Mouse (Mus musculus) thymus, adult 2 months (tissue): ENCODE measurements around the gene Slc8b1. TPM values are rescaled to one million over a fixed set of nuclear protein-coding genes. Genes with fewer than 3 reads are reported as not detected.
A peak's percentile ranks its signal among the peaks of the same experiment; 100 is the strongest.

Source experiments
- DNase-seq: peaks from one replicate; pipeline ENCODE4 v3.0.0; 2021
- H3K27ac ChIP-seq: fragments of 200-500 bp; 2 replicates; pipeline ENCODE4 v1.5.1; 2012; ENCODE audit warnings: low read length, control low read depth; ENCODE audit not compliant: control insufficient read depth, insufficient read depth
- H3K27me3 ChIP-seq: fragments of 200-500 bp; 2 replicates; pipeline ENCODE4 v1.6.1; 2012; ENCODE audit warnings: mild to moderate bottlenecking, low read length, moderate library complexity, mixed read lengths; ENCODE audit not compliant: control insufficient read depth, insufficient read depth
- H3K36me3 ChIP-seq: fragments of 200-500 bp; 2 replicates; pipeline ENCODE4 v1.6.1; 2012; ENCODE audit warnings: mild to moderate bottlenecking, low read length, moderate library complexity; ENCODE audit not compliant: control insufficient read depth, insufficient read depth
- H3K4me1 ChIP-seq: fragments of 200-500 bp; replicated peaks from 2 replicates; pipeline ENCODE4 v1.6.1; 2012; ENCODE audit warnings: low read length; ENCODE audit not compliant: control insufficient read depth, insufficient read depth
- H3K4me3 ChIP-seq: fragments of 200-500 bp; 2 replicates; pipeline ENCODE4 v1.5.1; 2012; ENCODE audit warnings: mild to moderate bottlenecking, low read length, control low read depth, moderate library complexity; ENCODE audit not compliant: control insufficient read depth, insufficient read depth
- CTCF ChIP-seq: fragments of 200-500 bp; IDR thresholded peaks from 2 replicates; pipeline ENCODE4 v1.5.1; 2012; ENCODE audit warnings: mild to moderate bottlenecking, control low read depth, low read length, moderate library complexity, borderline replicate concordance; ENCODE audit not compliant: control insufficient read depth, poor library complexity, insufficient read depth; ENCODE audit errors: extremely low read depth
- POLR2A ChIP-seq: fragments of 200-500 bp; IDR thresholded peaks from 2 replicates; pipeline ENCODE4 v1.6.1; 2012; ENCODE audit warnings: mild to moderate bottlenecking, low read length, control low read depth, moderate library complexity; ENCODE audit not compliant: control insufficient read depth, poor library complexity, insufficient read depth; ENCODE audit errors: extremely low read depth
- WGBS: fragments of 180-500 bp; shearing (Covaris S2); methylation state at CpG from one replicate; pipeline ENCODE4 v1.1.7; 2018; 5-methylcytosine and 5-hydroxymethylcytosine counted together
- polyA plus RNA-seq: library from polyadenylated mRNA; depleted of rRNA; stranded (reverse); fragments of >200 nt; gene quantifications from 2 replicates; pipeline ENCODE4 v1.2.3, GENCODE M21; 2012

Slc8b1 gene
- polyA plus RNA-seq, 1 experiment = 29.1 TPM

GRCm38 (mm10) chr5:120568964-120569363 lies 58.0 kb downstream of the Slc8b1 start:
- no peak for TF ChIP-seq POLR2A
- no peak for TF ChIP-seq CTCF
- Histone ChIP-seq H3K4me1 (peaks cover 18% of the 10 kb centered on the region), H3K36me3 (no peaks in the 10 kb centered on the region), H3K27me3 (no peaks in the 10 kb centered on the region), H3K4me3 (no peak overlapping the region), H3K27ac (no peak overlapping the region)
- WGBS = 95% methylated on average over 4 of the region's 4 CpGs
- no peak for DNase-seq

GRCm38 (mm10) chr5:120569791-120570190 lies 58.8 kb downstream of the Slc8b1 start:
- no peak overlapping the region for H3K27ac ChIP-seq
- H3K36me3 ChIP-seq = no peaks in the 10 kb centered on the region
- 96% methylated on average over 3 of the region's 3 CpGs for WGBS
- H3K27me3 ChIP-seq = no peaks in the 10 kb centered on the region
- no peak overlapping the region for H3K4me3 ChIP-seq
- DNase-seq = no peak
- no peak for TF ChIP-seq CTCF
- H3K4me1 ChIP-seq = peaks cover 17% of the 10 kb centered on the region

GRCm38 (mm10) chr5:120570289-120570897 lies 59.4 kb downstream of the Slc8b1 start:
- H3K27me3 ChIP-seq = no peaks in the 10 kb centered on the region
- TF ChIP-seq CTCF = no peak
- TF ChIP-seq POLR2A = no peak
- WGBS = 61% methylated on average over 11 of the region's 11 CpGs
- H3K4me3 ChIP-seq = no peak overlapping the region
- no peaks in the 10 kb centered on the region for H3K36me3 ChIP-seq
- peaks cover 17% of the 10 kb centered on the region for H3K4me1 ChIP-seq
- no peak for DNase-seq
- H3K27ac ChIP-seq = no peak overlapping the region

- WGBS = 93% methylated on average over 14 of the region's 14 CpGs
- DNase-seq = no peak
- Histone ChIP-seq H3K4me3 (no peak overlapping the region), H3K27me3 (no peaks in the 10 kb centered on the region), H3K36me3 (no peaks in the 10 kb centered on the region), H3K27ac (no peak overlapping the region), H3K4me1 (peaks cover 15% of the 10 kb centered on the region)
- TF ChIP-seq CTCF (no peak), POLR2A (no peak)
Measured at GRCm38 (mm10) chr5:120571056-120571740, 60.2 kb downstream of the Slc8b1 start.

- Histone ChIP-seq H3K27me3 (no peaks in the 10 kb centered on the region), H3K27ac (no peak overlapping the region), H3K4me1 (peaks cover 41% of the 10 kb centered on the region), H3K4me3 (no peak overlapping the region), H3K36me3 (no peaks in the 10 kb centered on the region)
- TF ChIP-seq CTCF (no peak), POLR2A (no peak)
- no peak for DNase-seq
- 93% methylated on average over 10 of the region's 10 CpGs for whole genome bisulfite sequencing
Measured at GRCm38 (mm10) chr5:120574469-120575063, 63.6 kb downstream of the Slc8b1 start.

- Histone ChIP-seq H3K36me3 (peaks cover 4% of the 10 kb centered on the region; the same call in 1 of the 2 replicates), H3K4me3 (no peak overlapping the region), H3K4me1 (peaks cover 49% of the 10 kb centered on the region), H3K27ac (peak overlapping the region; percentile 53), H3K27me3 (no peaks in the 10 kb centered on the region)
- 13% methylated on average over 11 of the region's 11 CpGs for WGBS
- DNase-seq = peak; percentile 57
- 0 out of 2 replicates have a peak, but pooled peaks have one; percentile 23 for TF ChIP-seq POLR2A
- TF ChIP-seq CTCF = no peak
Measured at GRCm38 (mm10) chr5:120576781-120577301, 65.9 kb downstream of the Slc8b1 start.
